In the genomic region with DNA sequence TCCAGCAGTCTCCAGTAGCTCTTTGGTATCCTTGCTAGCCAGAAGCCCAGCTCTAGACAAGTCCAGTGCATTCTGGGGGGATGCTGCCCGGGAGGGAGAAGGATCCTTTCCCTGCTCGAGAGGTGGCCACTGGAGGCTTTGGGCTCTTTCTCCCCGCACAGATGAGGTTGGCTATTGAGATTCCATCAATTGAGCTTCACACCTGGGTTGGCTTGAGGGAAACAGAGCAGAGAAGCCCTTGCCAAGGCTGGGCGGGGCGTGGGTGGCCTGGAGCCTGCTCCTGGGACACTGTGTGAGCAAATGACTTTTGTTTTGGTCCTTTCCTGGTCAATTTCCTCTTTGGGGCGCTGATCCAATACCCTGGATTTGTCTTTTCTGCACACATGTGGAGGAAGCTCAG, we compare ENCODE assay signal across 11 mouse cellular contexts. TPM values are rescaled to one million over a fixed set of nuclear protein-coding genes. Genes with fewer than 3 reads are reported as not detected.
DNase-seq lines count a peak whose midpoint lies in the region; ATAC-seq lines count a peak whose summit lies in the region.
"Had no signal": no experiment of that assay in that cellular context is flagged by ENCODE, and none has a peak within 500 bp of the region (broad histone marks: within the 10 kb centered on the region; RNA-seq: fewer than 3 reads in every experiment).

No protein-coding gene starts in this region.

- WGBS in hindbrain, embryonic 10.5 days, result 51% methylated on average over 6 of the region's 6 CpGs
- 49% methylated on average over 6 of the region's 6 CpGs for WGBS in hindbrain, embryonic 11.5 days
- WGBS in hindbrain, embryonic 15.5 days, result 50% methylated on average over 6 of the region's 6 CpGs
- 51% methylated on average over 6 of the region's 6 CpGs for WGBS in neural tube, embryonic 12.5 days

- ATAC-seq in hindbrain, embryonic 11.5 days (ENCODE audit: low FRiP score), result no peak
- ATAC-seq in hindbrain, embryonic 15.5 days (ENCODE audit: low FRiP score, low read depth), result no peak
- no peak for ATAC-seq in neural tube, embryonic 12.5 days (ENCODE audit: low FRiP score, low read depth)

- H3K36me3 ChIP-seq in hindbrain, embryonic 10.5 days, result no peaks in the 10 kb centered on the region
- no peaks in the 10 kb centered on the region for H3K36me3 ChIP-seq in hindbrain, embryonic 11.5 days (ENCODE audit: control insufficient read depth, insufficient read depth, low read length)
- H3K36me3 ChIP-seq in hindbrain, embryonic 15.5 days, result no peaks in the 10 kb centered on the region
- H3K36me3 ChIP-seq in neural tube, embryonic 12.5 days, result no peaks in the 10 kb centered on the region

- peak overlapping the region; percentile 2; the same call in 1 of the 2 replicates for H3K4me3 ChIP-seq in hindbrain, embryonic 10.5 days
- H3K4me3 ChIP-seq in hindbrain, embryonic 11.5 days (ENCODE audit: low read depth, low read length), result no peak overlapping the region
- peak overlapping the region; percentile 56; the same call in 1 of the 2 replicates for H3K4me3 ChIP-seq in hindbrain, embryonic 15.5 days
- no peak overlapping the region for H3K4me3 ChIP-seq in neural tube, embryonic 12.5 days

- H3K9ac ChIP-seq in hindbrain, embryonic 11.5 days (ENCODE audit: low read depth, low read length), result no peak overlapping the region
- H3K9ac ChIP-seq in hindbrain, embryonic 15.5 days, result no peak overlapping the region
- H3K9ac ChIP-seq in neural tube, embryonic 12.5 days, result no peak overlapping the region
- H3K9ac ChIP-seq: lung, embryonic 14.5 days had no signal

- no peak overlapping the region for H3K27ac ChIP-seq in hindbrain, embryonic 10.5 days
- no peak overlapping the region for H3K27ac ChIP-seq in hindbrain, embryonic 11.5 days (ENCODE audit: low read depth, low read length)
- no peak overlapping the region for H3K27ac ChIP-seq in hindbrain, embryonic 15.5 days (replicated peaks)
- H3K27ac ChIP-seq in neural tube, embryonic 12.5 days, result no peak overlapping the region

- H3K27me3 ChIP-seq in hindbrain, embryonic 10.5 days (ENCODE audit: insufficient read depth, poor library complexity, severe bottlenecking), result peaks cover 100% of the 10 kb centered on the region
- H3K27me3 ChIP-seq in hindbrain, embryonic 11.5 days (ENCODE audit: control insufficient read depth, insufficient read depth, low read length), result peaks cover 61% of the 10 kb centered on the region
- H3K27me3 ChIP-seq in hindbrain, embryonic 15.5 days, result peaks cover 31% of the 10 kb centered on the region
- peaks cover 67% of the 10 kb centered on the region for H3K27me3 ChIP-seq in neural tube, embryonic 12.5 days (replicated peaks)

- DNase-seq in cerebellum, adult 9-10 months, result peak; percentile 72
- DNase-seq in cerebellum, adult 11 months, result no peak
- no peak for DNase-seq in hindbrain, embryonic 10.5 days (ENCODE audit: low spot score)
- DNase-seq in hindbrain, embryonic 11.5 days (ENCODE audit: low spot score), result no peak
- no peak for DNase-seq in frontal cortex, postnatal 25 days (ENCODE audit: low spot score in 2 of 2)
- DNase-seq in embryo, embryonic 11 days, result no peak
- DNase-seq: kidney, adult 8-10 months; lung, embryonic 14.5 days; spleen, adult 18-20 months had no signal

- no peaks in the 10 kb centered on the region for H3K9me3 ChIP-seq in hindbrain, embryonic 10.5 days
- H3K9me3 ChIP-seq in hindbrain, embryonic 11.5 days (ENCODE audit: control insufficient read depth, low read length), result no peaks in the 10 kb centered on the region
- no peaks in the 10 kb centered on the region for H3K9me3 ChIP-seq in hindbrain, embryonic 15.5 days
- no peaks in the 10 kb centered on the region for H3K9me3 ChIP-seq in neural tube, embryonic 12.5 days

- H3K4me2 ChIP-seq in hindbrain, embryonic 11.5 days (replicated peaks; ENCODE audit: low read depth, low read length), result no peak overlapping the region
- H3K4me2 ChIP-seq in hindbrain, embryonic 15.5 days, result peak overlapping the region; percentile 80
- H3K4me2 ChIP-seq in neural tube, embryonic 12.5 days (replicated peaks), result peak overlapping the region; percentile 76

- peaks cover 73% of the 10 kb centered on the region for H3K4me1 ChIP-seq in hindbrain, embryonic 10.5 days (replicated peaks)
- H3K4me1 ChIP-seq in hindbrain, embryonic 11.5 days (replicated peaks; ENCODE audit: control insufficient read depth, insufficient read depth, low read length), result peaks cover 7% of the 10 kb centered on the region
- peaks cover 41% of the 10 kb centered on the region for H3K4me1 ChIP-seq in hindbrain, embryonic 15.5 days (replicated peaks)
- H3K4me1 ChIP-seq in neural tube, embryonic 12.5 days, result peaks cover 36% of the 10 kb centered on the region

RNA-seq across cellular contexts. Expression of gene Rtn4rl1, which starts 2.5 kb away (rescaled TPM):
- 2.5 and 2.8 TPM in 2 replicates for polyA plus RNA-seq in hindbrain, embryonic 10.5 days (2016; fragmentation: Nextera tagmentation; extraction: Ambion mirVana)
- 2.4 and 2.8 TPM in 2 replicates for polyA plus RNA-seq in hindbrain, embryonic 11.5 days (2014; fragmentation: Nextera tagmentation; extraction: Ambion mirVana)
- polyA plus RNA-seq in hindbrain, embryonic 15.5 days (2015; fragmentation: Nextera tagmentation; extraction: Ambion mirVana), result 11.7 and 12.6 TPM in 2 replicates
- 9.9 and 14.5 TPM in 2 replicates for polyA plus RNA-seq in neural tube, embryonic 12.5 days (2016; fragmentation: Nextera tagmentation; extraction: Ambion mirVana)

RNA-seq across cellular contexts. Expression of gene Dph1, which starts 5.1 kb away (rescaled TPM):
- polyA plus RNA-seq in hindbrain, embryonic 10.5 days (2016; fragmentation: Nextera tagmentation; extraction: Ambion mirVana), result 23.2 and 24.2 TPM in 2 replicates
- 14.1 and 18.8 TPM in 2 replicates for polyA plus RNA-seq in hindbrain, embryonic 11.5 days (2014; fragmentation: Nextera tagmentation; extraction: Ambion mirVana)
- 14.0 and 15.9 TPM in 2 replicates for polyA plus RNA-seq in hindbrain, embryonic 15.5 days (2015; fragmentation: Nextera tagmentation; extraction: Ambion mirVana)
- 16.7 and 18.4 TPM in 2 replicates for polyA plus RNA-seq in neural tube, embryonic 12.5 days (2016; fragmentation: Nextera tagmentation; extraction: Ambion mirVana)

RNA-seq across cellular contexts. Expression of gene Ovca2, which starts 17.5 kb away (rescaled TPM):
- 27.6 and 33.1 TPM in 2 replicates for polyA plus RNA-seq in hindbrain, embryonic 10.5 days (2016; fragmentation: Nextera tagmentation; extraction: Ambion mirVana)
- polyA plus RNA-seq in hindbrain, embryonic 11.5 days (2014; fragmentation: Nextera tagmentation; extraction: Ambion mirVana), result 28.0 and 31.0 TPM in 2 replicates
- 14.3 and 14.8 TPM in 2 replicates for polyA plus RNA-seq in hindbrain, embryonic 15.5 days (2015; fragmentation: Nextera tagmentation; extraction: Ambion mirVana)
- 23.1 and 23.9 TPM in 2 replicates for polyA plus RNA-seq in neural tube, embryonic 12.5 days (2016; fragmentation: Nextera tagmentation; extraction: Ambion mirVana)

RNA-seq across cellular contexts. Expression of gene Hic1, which starts 26.8 kb away (rescaled TPM):
- 0.15 and 0.52 TPM in 2 replicates for polyA plus RNA-seq in hindbrain, embryonic 10.5 days (2016; fragmentation: Nextera tagmentation; extraction: Ambion mirVana)
- 0.90 and 1.5 TPM in 2 replicates for polyA plus RNA-seq in hindbrain, embryonic 11.5 days (2014; fragmentation: Nextera tagmentation; extraction: Ambion mirVana)
- polyA plus RNA-seq in hindbrain, embryonic 15.5 days (2015; fragmentation: Nextera tagmentation; extraction: Ambion mirVana), result 4.2 and 4.8 TPM in 2 replicates
- polyA plus RNA-seq in neural tube, embryonic 12.5 days (2016; fragmentation: Nextera tagmentation; extraction: Ambion mirVana), result 17.1 and 17.8 TPM in 2 replicates

Comparison
In these comparisons a context has a peak if more than half of its experiments do, and no peak if none do; other contexts are left out.
1. H3K4me3 ChIP-seq: peak in hindbrain, embryonic 10.5 days (single experiment) and hindbrain, embryonic 15.5 days (single experiment); none in hindbrain, embryonic 11.5 days (single experiment) and neural tube, embryonic 12.5 days (single experiment).